ENCODE assay signal across 8 mouse cellular contexts in genomic region chr13:64248161-64248774, GRCm38 (mm10). TPM values are rescaled to one million over a fixed set of nuclear protein-coding genes. Genes with fewer than 3 reads are reported as not detected.
A peak's percentile ranks its signal among the peaks of the same experiment; 100 is the strongest.
DNase-seq lines count a peak whose midpoint lies in the region; ATAC-seq and TF ChIP-seq lines count a peak whose summit lies in the region.

No protein-coding gene starts in this region.

- H3K79me2 ChIP-seq in heart, adult 2 months (replicated peaks; ENCODE audit: control insufficient read depth, insufficient read depth, low read length) = no peaks in the 10 kb centered on the region

- H3K4me1 ChIP-seq in neural tube, embryonic 11.5 days (ENCODE audit: control insufficient read depth, insufficient read depth, low read length) = no peaks in the 10 kb centered on the region
- H3K4me1 ChIP-seq in heart, adult 2 months (ENCODE audit: control insufficient read depth, insufficient read depth, low read length) = no peaks in the 10 kb centered on the region
- H3K4me1 ChIP-seq in kidney, adult 2 months (ENCODE audit: control insufficient read depth, insufficient read depth, low read length) = peaks cover 8% of the 10 kb centered on the region; the same call in 1 of the 2 replicates
- peaks cover 10% of the 10 kb centered on the region; the same call in 1 of the 2 replicates for H3K4me1 ChIP-seq in lung, postnatal 0 days (ENCODE audit: insufficient read depth, low read depth, low read length)

- H3K36me3 ChIP-seq in neural tube, embryonic 11.5 days (ENCODE audit: control insufficient read depth, insufficient read depth, low read length) = no peaks in the 10 kb centered on the region
- H3K36me3 ChIP-seq in heart, adult 2 months (ENCODE audit: control insufficient read depth, insufficient read depth, low read length) = peaks cover 2% of the 10 kb centered on the region; the same call in 1 of the 2 replicates
- H3K36me3 ChIP-seq in kidney, adult 2 months (ENCODE audit: control insufficient read depth, insufficient read depth, low read length) = no peaks in the 10 kb centered on the region
- H3K36me3 ChIP-seq in lung, postnatal 0 days (ENCODE audit: insufficient read depth, low read length) = no peaks in the 10 kb centered on the region

- H3K27me3 ChIP-seq in neural tube, embryonic 11.5 days (ENCODE audit: control insufficient read depth, insufficient read depth, low read length) = no peaks in the 10 kb centered on the region
- H3K27me3 ChIP-seq in heart, adult 2 months (ENCODE audit: control insufficient read depth, insufficient read depth, low read length) = no peaks in the 10 kb centered on the region
- H3K27me3 ChIP-seq in kidney, adult 2 months (replicated peaks; ENCODE audit: control insufficient read depth, insufficient read depth, low read length) = no peaks in the 10 kb centered on the region
- no peaks in the 10 kb centered on the region for H3K27me3 ChIP-seq in lung, postnatal 0 days (replicated peaks; ENCODE audit: insufficient read depth, low read length)

- TF ChIP-seq CTCF in heart, adult 2 months (IDR thresholded peaks at IDR 0.05) = no peak
- TF ChIP-seq CTCF in kidney, adult 2 months (conservative IDR thresholded peaks at IDR 0.05; ENCODE audit: insufficient read depth, insufficient read length, low read depth, low read length) = no peak
- no peak for TF ChIP-seq CTCF in lung, postnatal 0 days (IDR thresholded peaks at IDR 0.05)

- no peak for DNase-seq in neural tube, embryonic 11.5 days (ENCODE audit: low spot score)
- DNase-seq in neural tube, embryonic 10.5 days (ENCODE audit: extremely low spot score, low spot score) = no peak
- DNase-seq in embryo, embryonic 11 days = peak; percentile 67
- DNase-seq in heart, adult 2 months = peak; percentile 79 to 85
- peak; percentile 90 for DNase-seq in kidney, adult 2 months
- peak; percentile 83 for DNase-seq in lung, postnatal 0 days (ENCODE audit: low spot score)
- peak; percentile 69 for DNase-seq in ovary, postnatal 36 days (ENCODE audit: low spot score)
- no peak for DNase-seq in cerebellum, adult 9-11 months

- H3K4me3 ChIP-seq in neural tube, embryonic 11.5 days (ENCODE audit: low read depth, low read length) = peak overlapping the region; percentile 37
- H3K4me3 ChIP-seq in heart, adult 2 months = peak overlapping the region; percentile 77
- H3K4me3 ChIP-seq in kidney, adult 2 months (ENCODE audit: insufficient read depth, low read depth, low read length) = peak overlapping the region; percentile 58
- peak overlapping the region; percentile 53 for H3K4me3 ChIP-seq in lung, postnatal 0 days (ENCODE audit: low read depth, low read length)

- peak overlapping the region; percentile 91 for H3K4me2 ChIP-seq in neural tube, embryonic 11.5 days (ENCODE audit: low read depth)
- H3K4me2 ChIP-seq in lung, postnatal 0 days (replicated peaks; ENCODE audit: low read depth, low read length) = peak overlapping the region; percentile 91

- 2% methylated on average over 24 of the region's 24 CpGs for WGBS in neural tube, embryonic 11.5 days
- WGBS in heart, adult 2 months = under 1% methylated on average over 24 of the region's 24 CpGs
- 1% methylated on average over 24 of the region's 24 CpGs for WGBS in kidney, adult 2 months
- WGBS in lung, postnatal 0 days = 3% methylated on average over 24 of the region's 24 CpGs

- peak overlapping the region; percentile 44 for H3K9ac ChIP-seq in neural tube, embryonic 11.5 days (ENCODE audit: low read length)
- H3K9ac ChIP-seq in heart, adult 2 months (ENCODE audit: low read depth, low read length) = peak overlapping the region; percentile 78
- peak overlapping the region; percentile 62 for H3K9ac ChIP-seq in lung, postnatal 0 days (replicated peaks; ENCODE audit: low read depth)

- H3K9me3 ChIP-seq in neural tube, embryonic 11.5 days (ENCODE audit: control insufficient read depth, low read length) = no peaks in the 10 kb centered on the region
- no peaks in the 10 kb centered on the region for H3K9me3 ChIP-seq in lung, postnatal 0 days (ENCODE audit: low read length)

- no peak overlapping the region for H3K27ac ChIP-seq in neural tube, embryonic 11.5 days (ENCODE audit: low read depth, low read length)
- peak overlapping the region; percentile 82 for H3K27ac ChIP-seq in heart, adult 2 months
- H3K27ac ChIP-seq in kidney, adult 2 months (ENCODE audit: insufficient read depth, low read depth, low read length) = peak overlapping the region; percentile 75
- H3K27ac ChIP-seq in lung, postnatal 0 days (ENCODE audit: low read length) = peak overlapping the region; percentile 34; the same call in 1 of the 2 replicates

- peak; percentile 72 for ATAC-seq in neural tube, embryonic 11.5 days (ENCODE audit: insufficient read depth, low FRiP score, low TSS enrichment)
- peak; percentile 93 for ATAC-seq in lung, postnatal 0 days

- TF ChIP-seq POLR2A in heart, adult 2 months (IDR thresholded peaks at IDR 0.05; ENCODE audit: insufficient read depth, low read depth, low read length) = peak; percentile 43; the same call in 1 of the 2 replicates
- no peak for TF ChIP-seq POLR2A in kidney, adult 2 months (IDR thresholded peaks at IDR 0.05; ENCODE audit: low read depth, low read length)

- intact Hi-C loops in heart, adult 2 months (cut with DNase I) = loop anchor here (5.0 kb wide), 1 partner anchor 816 kb away; no protein-coding TSS in a partner anchor

- TF ChIP-seq EP300 in heart, adult 2 months (IDR thresholded peaks at IDR 0.05; ENCODE audit: insufficient read depth, low read depth, low read length) = no peak
- peak; percentile 46; the same call in 1 of the 2 replicates for TF ChIP-seq EP300 in lung, postnatal 0 days (IDR thresholded peaks at IDR 0.05)

RNA-seq across cellular contexts. Expression of gene Cdc14b, which starts 26.8 kb away (rescaled TPM):
- 13.4 and 16.0 TPM in 2 replicates for polyA plus RNA-seq in neural tube, embryonic 11.5 days (2014; fragmentation: Nextera tagmentation; extraction: Ambion mirVana)
- total RNA-seq in heart, adult 2 months (2021) = 1 to 10 TPM; 8.7 to 8.8 TPM
- polyA plus RNA-seq in heart, adult 2 months (2012; rRNA removed) = 8.2 and 19.8 TPM in 2 replicates
- polyA plus RNA-seq in kidney, adult 2 months (2012; rRNA removed) = 7.5 and 7.7 TPM in 2 replicates
- polyA plus RNA-seq in lung, postnatal 0 days (2015; fragmentation: Nextera tagmentation; extraction: Ambion mirVana) = 4.7 and 5.3 TPM in 2 replicates

Comparison
In these comparisons a context has a peak if more than half of its experiments do, and no peak if none do; other contexts are left out.
1. DNase-seq: peak in embryo, embryonic 11 days (single experiment), heart, adult 2 months (2 of 2), kidney, adult 2 months (single experiment), lung, postnatal 0 days (single experiment) and ovary, postnatal 36 days (single experiment); none in neural tube, embryonic 11.5 days (single experiment), neural tube, embryonic 10.5 days (single experiment) and cerebellum, adult 9-11 months (single experiment).
2. Peak in every context shown above with its lines, with median percentiles within 50 percentile points of each other: H3K4me3 ChIP-seq and H3K9ac ChIP-seq.